Mouse (Mus musculus) macrophage (primary cell): Measurements from ENCODE around the gene Gpatch2. TPM values are rescaled to one million over a fixed set of nuclear protein-coding genes. Genes with fewer than 3 reads are reported as not detected.

Source experiments
- H3K27ac ChIP-seq: fragments of 350-480 bp; formaldehyde crosslinking; 2 replicates; pipeline ENCODE4 v1.9.0; 2021
- H3K36me3 ChIP-seq: fragments of 350-480 bp; formaldehyde crosslinking; 2 replicates; pipeline ENCODE4 v1.9.0; 2021; ENCODE audit errors: inconsistent target
- H3K4me3 ChIP-seq: fragments of 350-480 bp; formaldehyde crosslinking; 2 replicates; pipeline ENCODE4 v1.9.0; 2021; ENCODE audit errors: inconsistent target
- H3K79me2 ChIP-seq: fragments of 350-480 bp; formaldehyde crosslinking; 2 replicates; pipeline ENCODE4 v1.9.0; 2021; ENCODE audit errors: inconsistent target
- WGBS: methylation state at CpG from one replicate; pipeline ENCODE4 v1.1.7; 2026; ENCODE audit warnings: inconsistent platforms; ENCODE audit not compliant: missing documents; 5-methylcytosine and 5-hydroxymethylcytosine counted together
- polyA plus RNA-seq: library from polyadenylated mRNA; stranded (reverse); fragments of 250-400 nt; gene quantifications from 3 replicates; pipeline ENCODE4 v1.2.4, GENCODE M21; 2018; ENCODE audit warnings: inconsistent platforms

Gpatch2 gene
- polyA plus RNA-seq, 1 experiment from 2014 or later, result 11.1 TPM

- WGBS, result 51% methylated on average over 26 of the region's 26 CpGs
- Histone ChIP-seq H3K27ac (no peak overlapping the region), H3K36me3 (no peaks in the 10 kb centered on the region)
These were observed 132.9 kb downstream of the Gpatch2 start for GRCm38 (mm10) chr1:187348053-187348820.

GRCm38 (mm10) chr1:187348859-187349258 lies 133.6 kb downstream of the Gpatch2 start:
- H3K4me3 ChIP-seq, result no peak overlapping the region
- no peaks in the 10 kb centered on the region for H3K36me3 ChIP-seq
- 75% methylated on average over 14 of the region's 14 CpGs for WGBS
- H3K27ac ChIP-seq, result no peak overlapping the region
- H3K79me2 ChIP-seq, result no peaks in the 10 kb centered on the region

More at GRCm38 (mm10) chr1:187348053-187348820, 132.9 kb downstream of the Gpatch2 start:
- no peaks in the 10 kb centered on the region for H3K79me2 ChIP-seq
- H3K4me3 ChIP-seq, result no peak overlapping the region

GRCm38 (mm10) chr1:187356169-187356568 lies 140.9 kb downstream of the Gpatch2 start:
- H3K27ac ChIP-seq, result no peak overlapping the region
- H3K4me3 ChIP-seq, result no peak overlapping the region
- WGBS, result 96% methylated on average over 15 of the region's 15 CpGs
- H3K79me2 ChIP-seq, result no peaks in the 10 kb centered on the region
- no peaks in the 10 kb centered on the region for H3K36me3 ChIP-seq

GRCm38 (mm10) chr1:187356904-187357303 lies 141.6 kb downstream of the Gpatch2 start:
- no peaks in the 10 kb centered on the region for H3K79me2 ChIP-seq
- H3K4me3 ChIP-seq, result no peak overlapping the region
- no peak overlapping the region for H3K27ac ChIP-seq
- no peaks in the 10 kb centered on the region for H3K36me3 ChIP-seq
- 94% methylated on average over 8 of the region's 8 CpGs for WGBS

- Histone ChIP-seq H3K27ac (no peak overlapping the region), H3K4me3 (no peak overlapping the region), H3K79me2 (no peaks in the 10 kb centered on the region), H3K36me3 (no peaks in the 10 kb centered on the region)
- WGBS, result 65% methylated on average over 3 of the region's 3 CpGs
These were observed 144.9 kb downstream of the Gpatch2 start for GRCm38 (mm10) chr1:187360240-187360639.

- Histone ChIP-seq H3K27ac (no peak overlapping the region), H3K79me2 (no peaks in the 10 kb centered on the region), H3K4me3 (no peak overlapping the region), H3K36me3 (no peaks in the 10 kb centered on the region)
- 87% methylated on average over 5 of the region's 5 CpGs for WGBS
These were observed 147.2 kb downstream of the Gpatch2 start for GRCm38 (mm10) chr1:187362536-187362935.

GRCm38 (mm10) chr1:187365424-187365823 lies 150.1 kb downstream of the Gpatch2 start:
- H3K4me3 ChIP-seq, result no peak overlapping the region
- H3K36me3 ChIP-seq, result no peaks in the 10 kb centered on the region
- H3K27ac ChIP-seq, result no peak overlapping the region
- 78% methylated on average over 3 of the region's 3 CpGs for WGBS
- H3K79me2 ChIP-seq, result no peaks in the 10 kb centered on the region

GRCm38 (mm10) chr1:187366806-187367205 lies 151.5 kb downstream of the Gpatch2 start:
- Histone ChIP-seq H3K27ac (no peak overlapping the region), H3K79me2 (no peaks in the 10 kb centered on the region), H3K4me3 (no peak overlapping the region), H3K36me3 (no peaks in the 10 kb centered on the region)
- WGBS, result 41% methylated on average over 2 of the region's 2 CpGs

GRCm38 (mm10) chr1:187369049-187369448 lies 153.7 kb downstream of the Gpatch2 start:
- H3K27ac ChIP-seq, result no peak overlapping the region
- no peaks in the 10 kb centered on the region for H3K79me2 ChIP-seq
- H3K36me3 ChIP-seq, result no peaks in the 10 kb centered on the region
- H3K4me3 ChIP-seq, result no peak overlapping the region
- 83% methylated on average over 2 of the region's 2 CpGs for WGBS

GRCm38 (mm10) chr1:187373506-187373905 lies 158.2 kb downstream of the Gpatch2 start:
- H3K36me3 ChIP-seq, result no peaks in the 10 kb centered on the region
- no peaks in the 10 kb centered on the region for H3K79me2 ChIP-seq
- H3K27ac ChIP-seq, result no peak overlapping the region
- no peak overlapping the region for H3K4me3 ChIP-seq
- WGBS, result 100% methylated on average over 6 of the region's 6 CpGs

GRCm38 (mm10) chr1:187374418-187374817 lies 159.1 kb downstream of the Gpatch2 start:
- H3K36me3 ChIP-seq, result no peaks in the 10 kb centered on the region
- WGBS, result 87% methylated on average over 4 of the region's 4 CpGs
- no peaks in the 10 kb centered on the region for H3K79me2 ChIP-seq
- no peak overlapping the region for H3K4me3 ChIP-seq
- no peak overlapping the region for H3K27ac ChIP-seq

- H3K36me3 ChIP-seq, result no peaks in the 10 kb centered on the region
- 43% methylated on average over 11 of the region's 11 CpGs for WGBS
- H3K27ac ChIP-seq, result no peak overlapping the region
- no peak overlapping the region for H3K4me3 ChIP-seq
- H3K79me2 ChIP-seq, result no peaks in the 10 kb centered on the region
These were observed 161.8 kb downstream of the Gpatch2 start for GRCm38 (mm10) chr1:187376946-187377671.

- H3K36me3 ChIP-seq, result no peaks in the 10 kb centered on the region
- 87% methylated on average over 13 of the region's 14 CpGs for WGBS
- H3K27ac ChIP-seq, result no peak overlapping the region
- H3K79me2 ChIP-seq, result no peaks in the 10 kb centered on the region
- no peak overlapping the region for H3K4me3 ChIP-seq
These were observed 162.7 kb downstream of the Gpatch2 start for GRCm38 (mm10) chr1:187377865-187378524.

GRCm38 (mm10) chr1:187389476-187389875 lies 174.2 kb downstream of the Gpatch2 start:
- WGBS, result 77% methylated on average over 4 of the region's 4 CpGs
- H3K36me3 ChIP-seq, result no peaks in the 10 kb centered on the region
- no peak overlapping the region for H3K4me3 ChIP-seq
- no peaks in the 10 kb centered on the region for H3K79me2 ChIP-seq
- no peak overlapping the region for H3K27ac ChIP-seq

GRCm38 (mm10) chr1:187400834-187401233 lies 185.5 kb downstream of the Gpatch2 start:
- no peak overlapping the region for H3K4me3 ChIP-seq
- 91% methylated on average over 9 of the region's 9 CpGs for WGBS
- no peaks in the 10 kb centered on the region for H3K36me3 ChIP-seq
- H3K27ac ChIP-seq, result no peak overlapping the region
- no peaks in the 10 kb centered on the region for H3K79me2 ChIP-seq
